Mouse (Mus musculus) frontal cortex, postnatal 10 days (tissue): ENCODE data around the gene Ccr1l1.
A peak's percentile ranks its signal among the peaks of the same experiment; 100 is the strongest.

Experiments used
- DNase-seq, 2 experiments: peaks; one replicate each; pipeline ENCODE4 v3.0.0; 2022; ENCODE audit warnings: low spot score in 2 of 2, mixed read lengths in 1 of 2

The Ccr1l1 gene

GRCm38 (mm10) chr9:123928759-123929246, 49.4 kb downstream of the Ccr1l1 start:
- peak in 1 of 2 experiments; percentile 9 for DNase-seq

- DNase-seq: no peak
Observed at GRCm38 (mm10) chr9:123928118-123928758, 50.0 kb downstream of the Ccr1l1 start.

GRCm38 (mm10) chr9:123927281-123927960, 50.8 kb downstream of the Ccr1l1 start:
- peak in 1 of 2 experiments; percentile 9 for DNase-seq
